Mouse (Mus musculus) kidney, adult 2 months (tissue): ENCODE measurements at regions not wholly inside any gene's neighbourhood (a gene's known extent, or its start where the extent isn't known, plus 50 kb on each side); places are given as distances from the start of the nearest gene placed in this dataset.
A peak's percentile ranks its signal among the peaks of the same experiment; 100 is the strongest.
"Not testable (repeated sequence)": the region's sequence is repeated elsewhere in the genome, so short reads cannot be mapped to it uniquely, and the experiment has no call there.

Experiments
- DNase-seq: peaks from one replicate; pipeline ENCODE4 v3.0.0; 2021
- H3K27ac ChIP-seq: fragments of 200-500 bp; 2 replicates; pipeline ENCODE4 v1.5.1; 2012; ENCODE audit warnings: low read depth, low read length, control low read depth, inconsistent platforms; ENCODE audit not compliant: insufficient read depth
- H3K27me3 ChIP-seq: fragments of 200-500 bp; replicated peaks from 2 replicates; pipeline ENCODE4 v1.6.1; 2012; ENCODE audit warnings: mild to moderate bottlenecking, moderate library complexity, low read length, inconsistent platforms; ENCODE audit not compliant: control insufficient read depth, insufficient read depth
- H3K36me3 ChIP-seq: fragments of 200-500 bp; 2 replicates; pipeline ENCODE4 v1.6.1; 2012; ENCODE audit warnings: mild to moderate bottlenecking, moderate library complexity, low read length, inconsistent platforms; ENCODE audit not compliant: control insufficient read depth, insufficient read depth
- H3K4me1 ChIP-seq: fragments of 200-500 bp; 2 replicates; pipeline ENCODE4 v1.6.1; 2011; ENCODE audit warnings: low read length; ENCODE audit not compliant: control insufficient read depth, insufficient read depth
- H3K4me3 ChIP-seq: fragments of 200-500 bp; 2 replicates; pipeline ENCODE4 v1.5.1; 2011; ENCODE audit warnings: mild to moderate bottlenecking, low read depth, low read length, control low read depth; ENCODE audit not compliant: insufficient read depth
- CTCF ChIP-seq: fragments of 200-500 bp; conservative IDR thresholded peaks from 2 replicates; pipeline ENCODE4 v1.5.1; 2011; ENCODE audit warnings: low read depth, mild to moderate bottlenecking, control low read depth, low read length, moderate library complexity, mixed read lengths; ENCODE audit not compliant: insufficient read depth, insufficient read length
- POLR2A ChIP-seq: fragments of 200-500 bp; IDR thresholded peaks from one replicate; pipeline ENCODE4 v1.6.1; 2011; ENCODE audit warnings: low read depth, low read length, control low read depth
- WGBS: fragments of 180-500 bp; shearing (Covaris S2); methylation state at CpG from one replicate; pipeline ENCODE4 v1.1.7; 2018; 5-methylcytosine and 5-hydroxymethylcytosine counted together

DNA sequence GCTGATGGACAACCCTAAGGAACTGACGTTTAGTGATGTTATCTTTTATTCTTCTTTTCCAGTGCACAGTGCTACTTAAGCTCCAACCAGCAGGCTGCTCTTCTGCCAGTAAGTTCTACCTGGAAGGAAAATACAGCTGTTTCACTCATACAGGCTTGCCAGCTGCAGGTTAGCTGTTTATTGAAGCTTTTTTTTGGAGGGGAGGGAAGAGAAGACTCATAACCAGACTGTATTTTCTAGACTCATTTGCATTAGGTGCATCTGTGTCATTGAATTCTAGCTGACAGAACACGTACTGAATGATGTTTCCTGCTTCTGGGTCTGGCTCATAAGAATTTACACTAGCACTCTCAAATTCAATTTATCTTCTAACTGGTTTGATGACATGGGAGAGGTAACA is 513.3 kb upstream of the Igfbp7 start:
- no peaks in the 10 kb centered on the region for H3K27me3 ChIP-seq
- WGBS, result 64% methylated on average over 2 of the region's 2 CpGs

DNA sequence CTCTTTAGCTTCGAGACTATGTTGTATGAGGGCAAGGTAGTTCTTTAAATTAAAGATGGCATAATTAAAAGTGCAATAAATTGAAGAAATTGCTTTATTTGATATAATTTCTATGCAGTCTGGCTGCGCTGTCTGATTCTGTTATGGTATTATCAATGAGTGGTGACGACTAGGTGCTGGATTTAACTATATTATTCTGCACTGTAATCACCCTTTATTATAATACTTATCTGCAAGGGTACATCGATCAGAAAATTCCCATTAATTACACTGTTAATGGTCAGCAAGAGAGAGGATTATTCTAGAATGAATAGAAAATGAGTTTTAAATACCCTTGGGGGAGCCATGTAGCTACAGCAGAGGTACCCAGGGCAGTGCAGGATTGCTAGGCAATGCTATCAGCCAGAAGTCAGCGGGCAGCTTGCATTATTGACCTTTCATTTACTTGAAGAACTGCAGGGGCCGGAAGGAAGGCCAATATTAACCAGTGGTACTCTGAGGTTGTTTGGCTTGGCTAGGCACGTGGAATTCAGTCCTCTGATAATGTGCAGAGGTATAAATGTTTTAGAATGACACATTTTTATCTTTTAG is 509.3 kb upstream of the Igfbp7 start:
- Histone ChIP-seq H3K4me3 (no peak overlapping the region), H3K27me3 (no peaks in the 10 kb centered on the region), H3K36me3 (no peaks in the 10 kb centered on the region), H3K27ac (no peak overlapping the region), H3K4me1 (no peaks in the 10 kb centered on the region)
- no peak for DNase-seq
- WGBS, result 62% methylated on average over 7 of the region's 7 CpGs
- TF ChIP-seq CTCF (no peak), POLR2A (no peak)

More for the DNA sequence above, 513.3 kb upstream of the Igfbp7 start:
- DNase-seq, result no peak
- Histone ChIP-seq H3K36me3 (no peaks in the 10 kb centered on the region), H3K4me3 (no peak overlapping the region), H3K4me1 (no peaks in the 10 kb centered on the region), H3K27ac (no peak overlapping the region)
- TF ChIP-seq CTCF (no peak), POLR2A (no peak)

DNA sequence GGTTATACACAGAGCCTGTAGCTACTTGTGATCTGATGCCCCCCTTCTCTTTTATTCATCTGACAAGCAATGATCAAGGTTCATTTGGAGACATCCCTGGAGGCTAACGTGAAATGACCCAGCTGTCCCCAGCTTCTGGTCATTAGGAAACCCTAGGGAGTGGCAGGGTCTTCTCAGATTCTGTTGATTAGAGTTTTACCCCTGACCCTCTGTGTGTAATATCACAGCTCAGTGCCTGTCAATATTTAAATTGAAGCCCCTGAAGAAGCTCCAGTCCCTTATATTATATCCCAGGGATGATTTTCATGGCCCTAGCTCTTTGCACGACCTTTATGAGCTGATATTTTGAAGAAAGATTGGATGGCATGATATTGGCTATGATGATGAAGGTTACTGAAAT is 508.5 kb upstream of the Igfbp7 start:
- TF ChIP-seq POLR2A, result no peak
- TF ChIP-seq CTCF, result no peak
- Histone ChIP-seq H3K36me3 (no peaks in the 10 kb centered on the region), H3K4me1 (no peaks in the 10 kb centered on the region), H3K27ac (no peak overlapping the region), H3K4me3 (no peak overlapping the region), H3K27me3 (no peaks in the 10 kb centered on the region)
- DNase-seq, result no peak
- WGBS, result 55% methylated on average over 2 of the region's 2 CpGs

DNA sequence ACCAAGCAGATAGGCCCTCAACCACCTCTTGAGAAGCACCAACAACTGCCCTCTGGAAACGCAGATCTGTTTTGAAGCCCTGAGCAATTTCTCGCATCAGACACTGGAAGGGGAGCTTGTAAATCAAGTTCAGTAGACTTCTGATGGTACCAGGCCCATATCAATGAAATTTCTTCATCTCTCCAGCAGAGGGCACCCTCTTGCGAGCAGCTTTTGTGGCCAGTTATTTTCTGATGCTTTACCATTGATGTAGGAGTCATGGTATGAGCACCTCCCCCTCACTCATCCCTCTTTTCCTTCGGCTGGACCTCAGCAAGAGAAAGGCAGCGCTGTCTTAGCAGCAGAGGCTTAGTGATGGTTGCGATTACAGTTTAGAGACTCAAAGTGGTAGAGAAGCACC is 501.4 kb upstream of the Igfbp7 start:
- 36% methylated on average over 6 of the region's 6 CpGs for WGBS
- no peak overlapping the region for H3K27ac ChIP-seq
- TF ChIP-seq POLR2A, result no peak
- TF ChIP-seq CTCF, result peak; percentile 40; the same call in 1 of the 2 replicates
- H3K4me1 ChIP-seq, result no peaks in the 10 kb centered on the region
- no peaks in the 10 kb centered on the region for H3K27me3 ChIP-seq
- no peaks in the 10 kb centered on the region for H3K36me3 ChIP-seq
- no peak overlapping the region for H3K4me3 ChIP-seq
- peak; percentile 2 for DNase-seq

DNA sequence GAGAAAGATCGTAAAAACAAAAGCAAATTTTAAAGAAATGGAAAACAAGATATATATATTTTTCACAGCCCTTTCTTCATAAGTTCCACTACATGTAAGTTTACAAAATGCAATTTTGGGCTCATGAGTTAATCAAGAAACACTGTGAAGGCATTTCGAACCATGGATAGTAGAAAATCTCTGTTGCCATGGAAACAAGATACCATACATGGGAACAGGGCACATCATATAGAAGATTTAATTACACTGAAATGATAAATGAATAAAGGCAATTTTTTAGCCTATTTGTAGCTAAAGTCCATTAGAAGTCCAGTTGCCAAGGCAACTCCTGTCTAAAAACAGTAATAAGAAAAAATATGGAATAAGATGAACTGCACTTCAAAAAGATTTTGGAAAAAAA is 484.2 kb upstream of the Igfbp7 start:
- not testable (repeated sequence) for DNase-seq, H3K4me3 ChIP-seq, H3K4me1 ChIP-seq, H3K36me3 ChIP-seq, H3K27me3 ChIP-seq, H3K27ac ChIP-seq
- WGBS, result 82% methylated on average over 2 of the region's 2 CpGs

DNA sequence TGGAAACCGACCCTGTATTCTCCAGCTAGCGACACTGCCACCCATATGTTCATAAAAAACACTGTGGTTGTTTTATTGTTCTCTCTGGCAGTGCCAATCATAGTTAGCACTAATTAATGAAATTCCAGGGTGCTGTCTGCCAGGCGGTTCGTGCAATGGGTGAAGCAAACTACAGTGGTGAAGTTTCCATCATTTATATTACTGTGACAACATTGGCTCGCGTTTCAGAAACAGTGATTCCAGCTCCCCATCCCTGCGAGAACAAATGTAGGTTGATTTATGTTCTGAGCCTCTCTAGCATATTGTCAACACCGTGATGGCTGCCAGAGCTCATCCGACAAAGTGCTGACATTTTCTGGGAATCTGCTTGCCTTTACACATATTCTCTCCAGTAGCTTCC is 480.7 kb upstream of the Igfbp7 start:
- Histone ChIP-seq H3K4me3 (no peak overlapping the region), H3K4me1 (no peaks in the 10 kb centered on the region), H3K27ac (no peak overlapping the region), H3K36me3 (no peaks in the 10 kb centered on the region), H3K27me3 (no peaks in the 10 kb centered on the region)
- 25% methylated on average over 9 of the region's 9 CpGs for WGBS
- DNase-seq, result no peak
- TF ChIP-seq CTCF (no peak), POLR2A (no peak)

DNA sequence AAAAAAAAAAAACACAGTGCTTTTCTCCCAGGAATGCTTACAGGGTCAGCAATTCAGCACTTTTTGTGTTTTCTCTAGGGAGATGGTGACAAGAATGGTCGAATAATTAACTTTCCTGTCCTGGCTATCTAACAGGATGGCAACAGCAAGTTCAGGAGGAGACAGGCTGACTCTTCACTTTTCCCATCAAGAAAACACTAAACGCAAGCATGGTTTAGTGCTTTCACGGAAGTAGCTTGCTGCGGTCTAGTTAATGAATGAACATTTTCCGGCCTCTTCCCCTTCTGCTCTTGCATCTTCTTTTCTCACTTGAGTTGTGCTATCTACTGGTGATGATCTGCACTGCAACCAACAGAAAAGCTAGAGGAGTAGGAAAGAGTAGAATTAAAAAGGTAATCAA is 463.6 kb upstream of the Igfbp7 start:
- no peak for TF ChIP-seq POLR2A
- DNase-seq, result peak; percentile 64
- Histone ChIP-seq H3K27me3 (no peaks in the 10 kb centered on the region), H3K4me1 (no peaks in the 10 kb centered on the region), H3K36me3 (no peaks in the 10 kb centered on the region), H3K4me3 (no peak overlapping the region), H3K27ac (no peak overlapping the region)
- WGBS, result 30% methylated on average over 5 of the region's 5 CpGs

DNA sequence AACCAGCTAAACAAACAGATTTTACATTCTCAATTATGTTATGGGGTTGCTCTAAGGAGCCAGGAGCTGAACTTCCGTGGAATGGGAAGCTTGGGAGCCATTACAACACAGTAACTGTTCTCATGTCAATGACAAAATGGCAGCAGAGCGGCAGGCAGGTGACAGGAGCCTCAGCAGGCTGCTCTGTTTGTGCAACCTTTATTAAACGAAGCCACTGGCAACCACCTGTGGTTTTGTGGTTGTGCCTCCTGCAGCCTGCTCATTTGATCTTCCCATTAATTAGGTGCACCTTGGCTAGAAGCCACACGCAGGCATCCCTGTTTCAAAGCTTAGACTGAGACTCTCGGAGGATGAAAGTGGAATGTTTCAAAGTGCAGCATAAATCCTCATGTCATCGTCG is 457.5 kb upstream of the Igfbp7 start:
- TF ChIP-seq POLR2A (no peak), CTCF (no peak)
- Histone ChIP-seq H3K4me1 (no peaks in the 10 kb centered on the region), H3K36me3 (no peaks in the 10 kb centered on the region), H3K27ac (no peak overlapping the region), H3K4me3 (no peak overlapping the region), H3K27me3 (no peaks in the 10 kb centered on the region)
- no peak for DNase-seq
- 62% methylated on average over 7 of the region's 7 CpGs for WGBS
